Mouse (Mus musculus) kidney, embryonic 16.5 days (tissue): ENCODE measurements around the gene Ankrd54. TPM values are rescaled to one million over a fixed set of nuclear protein-coding genes. Genes with fewer than 3 reads are reported as not detected.

Source experiments
- ATAC-seq: fragments of 200-750 bp; cut with Nextera tagmentation; 2 replicates; pipeline ENCODE4 v1.8.0; 2017; ENCODE audit warnings: moderate TSS enrichment; ENCODE audit not compliant: low FRiP score, low TSS enrichment
- H3K27ac ChIP-seq: fragments of 300-500 bp; sonication (generic); 2 replicates; pipeline ENCODE4 v1.5.1; 2014; ENCODE audit warnings: low read length
- H3K27me3 ChIP-seq: fragments of 300-500 bp; sonication (generic); 2 replicates; pipeline ENCODE4 v1.6.1; 2014; ENCODE audit warnings: low read length, control low read depth, mixed read lengths; ENCODE audit not compliant: insufficient read depth
- H3K36me3 ChIP-seq: fragments of 300-500 bp; sonication (generic); 2 replicates; pipeline ENCODE4 v1.6.1; 2014; ENCODE audit warnings: low read length, control low read depth, mixed read lengths; ENCODE audit not compliant: insufficient read depth
- H3K4me1 ChIP-seq: fragments of 300-500 bp; sonication (generic); 2 replicates; pipeline ENCODE4 v1.6.1; 2014; ENCODE audit warnings: low read length, control low read depth, mixed read lengths; ENCODE audit not compliant: insufficient read depth
- H3K4me2 ChIP-seq: fragments of 300-500 bp; sonication (generic); replicated peaks from 2 replicates; pipeline ENCODE4 v1.6.1; 2014; ENCODE audit warnings: low read depth, low read length
- H3K4me3 ChIP-seq: fragments of 300-500 bp; sonication (generic); 2 replicates; pipeline ENCODE4 v1.5.1; 2014; ENCODE audit warnings: mild to moderate bottlenecking, low read length
- H3K9ac ChIP-seq: fragments of 300-500 bp; sonication (generic); replicated peaks from 2 replicates; pipeline ENCODE4 v1.6.1; 2014; ENCODE audit warnings: low read length
- H3K9me3 ChIP-seq: fragments of 300-500 bp; sonication (generic); 2 replicates; pipeline ENCODE4 v1.6.1; 2016; ENCODE audit warnings: low read length, control low read depth
- WGBS: fragments of 180-500 bp; shearing (Covaris S2); extraction: QIAGEN DNeasy Blood & Tissue Kit; methylation state at CpG from one replicate; pipeline ENCODE4 v1.1.7; 2014; 5-methylcytosine and 5-hydroxymethylcytosine counted together
- polyA plus RNA-seq: library from polyadenylated mRNA; unstranded; fragments of >200 nt; fragmentation: Nextera tagmentation; extraction: Ambion mirVana; gene quantifications from 2 replicates; pipeline ENCODE4 v1.2.1, GENCODE M21; 2015

Ankrd54 gene
- polyA plus RNA-seq, result 51.7 and 52.5 TPM in 2 replicates

- H3K36me3 ChIP-seq, result peaks cover 34% of the 10 kb centered on the region
- WGBS, result under 1% methylated on average over 79 of the region's 80 CpGs
These were observed at the start of gene Ankrd54 for GRCm38 (mm10) chr15:79062376-79063159. Ankrd54 (minus strand) TSS chr15:79062893.

DNA sequence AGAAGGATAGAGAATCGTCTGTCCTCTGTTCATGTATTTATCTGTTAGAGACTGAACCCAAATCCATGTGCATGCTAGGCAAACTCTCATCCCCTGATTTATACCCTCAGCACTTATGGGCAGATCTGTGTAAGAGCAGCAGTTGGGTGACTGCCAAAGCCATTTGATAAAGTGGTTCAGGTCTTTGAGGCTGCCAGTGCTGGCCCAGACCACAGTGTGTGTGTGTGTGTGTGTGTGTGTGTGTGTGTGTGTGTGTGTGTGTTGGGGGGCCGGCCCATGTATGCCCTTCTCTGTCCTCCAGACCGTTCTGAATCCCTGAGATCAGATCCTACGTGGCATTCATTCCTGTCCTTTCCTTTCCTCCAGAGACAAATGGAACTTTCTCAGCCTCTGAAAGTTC is 49.1 kb upstream of the Ankrd54 start:
- peaks cover 31% of the 10 kb centered on the region for H3K4me1 ChIP-seq
- no peaks in the 10 kb centered on the region for H3K9me3 ChIP-seq
- peaks cover 10% of the 10 kb centered on the region; the same call in 1 of the 2 replicates for H3K36me3 ChIP-seq
- no peaks in the 10 kb centered on the region for H3K27me3 ChIP-seq
- H3K4me3 ChIP-seq, result no peak overlapping the region
- ATAC-seq, result no peak
- peak overlapping the region; percentile 15; the same call in 1 of the 2 replicates for H3K9ac ChIP-seq
- H3K27ac ChIP-seq, result no peak overlapping the region
- H3K4me2 ChIP-seq, result peak overlapping the region; percentile 23; the same call in 1 of the 2 replicates
- WGBS, result 63% methylated on average over 4 of the region's 4 CpGs

More at GRCm38 (mm10) chr15:79062376-79063159, at the start of gene Ankrd54:
- peak within 1 kb of the TSS; percentile 95 for H3K4me3 ChIP-seq
- H3K9me3 ChIP-seq, result no peaks in the 10 kb centered on the region
- peak within 1 kb of the TSS; percentile 91 for H3K9ac ChIP-seq
- H3K4me2 ChIP-seq, result peak within 1 kb of the TSS; percentile 86
- H3K4me1 ChIP-seq, result peaks cover 16% of the 10 kb centered on the region
- no peaks in the 10 kb centered on the region for H3K27me3 ChIP-seq
- peak within 1 kb of the TSS; percentile 71 for H3K27ac ChIP-seq
- ATAC-seq, result peak; percentile 99

DNA sequence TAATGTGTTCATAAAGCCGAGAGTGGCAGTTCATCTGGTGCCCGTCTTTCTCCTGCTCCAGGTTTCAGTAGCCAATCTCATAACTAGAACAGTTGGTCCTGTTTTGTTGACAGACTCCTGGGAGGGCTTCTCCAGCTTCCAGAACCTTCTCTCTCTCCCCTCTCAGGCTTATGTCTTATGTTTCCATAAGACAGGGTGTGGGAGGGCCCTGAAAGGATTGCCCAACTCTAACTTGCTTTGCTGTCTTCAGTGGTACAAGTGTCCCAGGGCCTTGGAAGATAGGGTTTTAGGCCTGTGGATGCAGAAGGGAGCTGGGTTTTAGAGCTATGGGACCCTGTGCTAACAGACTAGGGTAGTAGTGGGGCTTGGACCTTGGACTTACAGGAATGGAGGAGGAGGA is 47.8 kb upstream of the Ankrd54 start:
- H3K4me3 ChIP-seq, result peak overlapping the region; percentile 87
- no peaks in the 10 kb centered on the region for H3K27me3 ChIP-seq
- peak overlapping the region; percentile 87 for H3K9ac ChIP-seq
- no peak overlapping the region for H3K27ac ChIP-seq
- ATAC-seq, result no peak
- H3K4me2 ChIP-seq, result peak overlapping the region; percentile 78
- peaks cover 9% of the 10 kb centered on the region; the same call in 1 of the 2 replicates for H3K36me3 ChIP-seq
- H3K4me1 ChIP-seq, result peaks cover 30% of the 10 kb centered on the region
- no peaks in the 10 kb centered on the region for H3K9me3 ChIP-seq
- 61% methylated on average over 2 of the region's 2 CpGs for WGBS

- Histone ChIP-seq H3K9ac (peak overlapping the region; percentile 87), H3K4me1 (peaks cover 28% of the 10 kb centered on the region), H3K4me3 (peak overlapping the region; percentile 87), H3K27me3 (no peaks in the 10 kb centered on the region), H3K4me2 (peak overlapping the region; percentile 78), H3K9me3 (no peaks in the 10 kb centered on the region), H3K27ac (no peak overlapping the region), H3K36me3 (peaks cover 6% of the 10 kb centered on the region; the same call in 1 of the 2 replicates)
- no peak for ATAC-seq
- 15% methylated on average over 9 of the region's 9 CpGs for WGBS
These were observed 47.3 kb upstream of the Ankrd54 start for GRCm38 (mm10) chr15:79110031-79110430.

DNA sequence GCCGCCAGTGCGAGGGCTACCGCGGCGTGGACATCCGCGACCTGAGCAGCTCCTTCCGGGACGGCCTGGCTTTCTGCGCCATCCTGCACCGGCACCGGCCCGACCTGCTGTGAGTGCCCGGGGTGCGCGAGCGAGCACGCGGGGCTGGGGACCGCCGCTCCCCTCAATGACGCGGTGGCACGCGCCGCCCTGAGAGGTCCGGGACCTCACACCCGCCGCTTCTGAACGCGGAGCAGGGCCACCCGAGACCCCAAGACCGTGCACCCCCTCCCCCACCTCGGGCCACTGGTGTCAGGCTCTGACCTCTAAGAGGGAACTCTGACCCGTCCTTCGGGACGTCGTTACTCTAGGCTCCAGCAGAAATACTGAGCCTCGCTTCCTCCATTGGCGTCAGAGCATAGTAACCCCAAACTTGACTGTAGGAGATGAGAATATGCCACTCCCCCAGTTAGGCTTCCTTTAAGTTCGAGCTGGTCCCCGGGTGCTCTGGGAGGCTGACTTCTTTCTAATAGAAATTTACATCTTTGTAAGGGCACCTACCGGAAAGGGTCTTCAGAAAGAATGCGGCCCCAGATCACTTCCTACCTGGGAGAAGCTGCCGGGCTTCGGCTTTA is 46.7 kb upstream of the Ankrd54 start:
- WGBS, result under 1% methylated on average over 46 of the region's 46 CpGs
- ATAC-seq, result no peak; the same call in 1 of the 2 replicates
- H3K27ac ChIP-seq, result peak overlapping the region; percentile 85; the same call in 1 of the 2 replicates

DNA sequence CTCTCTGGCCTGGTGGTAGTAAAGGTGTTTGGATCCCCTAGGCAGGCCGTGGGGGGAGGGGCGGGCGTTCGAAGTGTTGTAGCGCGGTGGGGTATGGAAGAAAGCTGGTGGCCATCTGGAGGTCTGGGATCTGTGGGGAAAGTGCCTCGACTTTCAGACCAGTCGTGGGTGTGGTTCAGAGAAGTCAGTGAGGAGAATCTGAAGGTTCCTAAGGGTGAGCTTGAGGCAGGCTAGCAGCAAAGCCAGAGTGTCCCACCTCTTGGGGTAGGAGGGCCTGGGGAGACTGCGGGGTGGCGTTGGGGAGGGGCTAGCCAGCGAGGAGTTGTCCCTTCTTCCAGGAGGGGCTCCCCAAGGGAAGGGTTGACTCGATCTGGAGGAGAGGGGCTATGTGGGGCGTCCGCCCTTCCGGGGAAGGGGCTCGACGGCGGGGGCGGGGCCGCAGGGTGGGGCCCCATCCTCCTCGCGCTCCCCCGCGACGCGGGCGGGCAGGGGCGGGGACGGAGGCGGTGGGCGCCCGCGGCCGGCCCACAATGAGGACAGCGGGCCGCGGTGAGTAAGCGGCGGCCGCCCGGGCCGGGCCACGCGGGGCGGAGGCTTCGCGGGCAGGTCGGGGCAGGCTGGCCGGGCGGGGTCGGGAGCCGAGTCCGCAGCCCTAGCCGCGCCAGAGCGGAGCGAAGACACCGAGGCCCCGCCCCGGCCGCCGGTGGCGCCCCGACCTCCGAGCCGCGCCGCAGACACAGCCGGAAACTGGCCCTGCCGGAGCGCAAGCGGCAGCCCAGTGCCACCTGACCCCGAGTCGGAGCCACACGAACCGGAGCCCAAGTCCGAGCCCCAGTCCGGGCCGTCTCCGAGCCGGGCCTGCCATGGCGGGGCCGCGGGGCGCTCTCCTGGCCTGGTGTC is 46.0 kb upstream of the Ankrd54 start, which contains the start of gene Micall1:
TSS of gene Micall1 (plus strand) at position 478 of the 900 bp plus-strand sequence.
- under 1% methylated on average over 70 of the region's 85 CpGs for whole genome bisulfite sequencing
- H3K27me3 ChIP-seq, result no peaks in the 10 kb centered on the region
- peak; percentile 89 for ATAC-seq
- no peaks in the 10 kb centered on the region for H3K9me3 ChIP-seq
- H3K4me2 ChIP-seq, result peak within 1 kb of the TSS; percentile 78
- peak within 1 kb of the TSS; percentile 87 for H3K9ac ChIP-seq
- peak within 1 kb of the TSS; percentile 85 for H3K27ac ChIP-seq
- H3K4me1 ChIP-seq, result peaks cover 26% of the 10 kb centered on the region
- peak within 1 kb of the TSS; percentile 87 for H3K4me3 ChIP-seq
- H3K36me3 ChIP-seq, result no peaks in the 10 kb centered on the region

More for the DNA sequence above, 46.7 kb upstream of the Ankrd54 start:
- Histone ChIP-seq H3K4me3 (peak overlapping the region; percentile 87), H3K4me1 (peaks cover 26% of the 10 kb centered on the region), H3K36me3 (no peaks in the 10 kb centered on the region), H3K9ac (peak overlapping the region; percentile 87), H3K27me3 (no peaks in the 10 kb centered on the region), H3K9me3 (no peaks in the 10 kb centered on the region), H3K4me2 (peak overlapping the region; percentile 78)

DNA sequence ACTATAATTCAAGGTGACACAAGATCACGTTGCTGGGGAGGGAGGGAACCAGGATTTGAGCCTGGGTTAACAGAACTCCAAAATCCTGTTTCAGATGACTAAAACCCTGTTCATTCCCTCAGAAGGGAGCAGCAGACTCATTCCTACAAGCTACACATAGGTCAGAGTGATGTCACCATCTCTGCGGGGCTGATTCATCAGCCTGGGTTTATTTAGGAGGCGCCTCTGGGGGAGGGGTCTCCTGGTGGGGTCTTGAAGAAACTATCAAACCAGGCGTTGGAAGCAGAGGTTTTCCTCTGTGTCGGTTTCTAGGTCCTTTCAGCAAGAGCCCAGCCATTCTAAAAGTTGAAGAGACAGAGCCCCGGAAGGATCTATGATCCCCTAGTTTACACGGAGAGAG is 45.3 kb upstream of the Ankrd54 start:
- ATAC-seq, result no peak
- WGBS, result 15% methylated on average over 7 of the region's 7 CpGs

DNA sequence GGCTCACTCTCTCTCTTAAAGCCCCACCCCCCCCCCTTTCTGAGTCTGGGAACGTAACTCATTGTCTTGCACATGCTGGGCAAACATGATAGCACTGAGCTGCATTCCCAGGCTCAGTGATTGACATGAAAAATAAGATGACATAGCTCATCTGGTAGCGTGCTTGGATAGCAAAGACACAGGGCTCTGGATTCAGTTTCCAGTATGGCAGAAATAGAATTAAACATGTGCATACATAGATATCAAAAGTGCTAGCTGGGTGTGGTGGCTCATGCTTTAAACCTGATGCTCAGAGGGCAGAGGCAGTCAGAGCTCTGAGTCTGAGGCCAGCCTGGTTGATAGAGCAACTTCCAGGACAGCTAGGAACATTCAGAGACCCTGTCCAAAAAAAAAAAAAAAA is 43.1 kb upstream of the Ankrd54 start:
- Histone ChIP-seq H3K27ac (no peak overlapping the region), H3K9ac (no peak overlapping the region), H3K36me3 (no peaks in the 10 kb centered on the region), H3K4me2 (no peak overlapping the region), H3K27me3 (no peaks in the 10 kb centered on the region), H3K4me1 (peaks cover 20% of the 10 kb centered on the region), H3K9me3 (no peaks in the 10 kb centered on the region), H3K4me3 (no peak overlapping the region)
- 57% methylated on average over 2 of the region's 2 CpGs for WGBS
- no peak for ATAC-seq

More for the DNA sequence above, 45.3 kb upstream of the Ankrd54 start:
- peak overlapping the region; percentile 78 for H3K4me2 ChIP-seq
- no peaks in the 10 kb centered on the region for H3K9me3 ChIP-seq
- peaks cover 26% of the 10 kb centered on the region for H3K4me1 ChIP-seq
- H3K27me3 ChIP-seq, result no peaks in the 10 kb centered on the region
- peak overlapping the region; percentile 87; the same call in 1 of the 2 replicates for H3K9ac ChIP-seq
- peak overlapping the region; percentile 85 for H3K27ac ChIP-seq
- peak overlapping the region; percentile 87 for H3K4me3 ChIP-seq
- H3K36me3 ChIP-seq, result no peaks in the 10 kb centered on the region

GRCm38 (mm10) chr15:79103264-79103663 is 40.6 kb upstream of the Ankrd54 start:
- Histone ChIP-seq H3K27me3 (no peaks in the 10 kb centered on the region), H3K9ac (no peak overlapping the region), H3K36me3 (no peaks in the 10 kb centered on the region), H3K27ac (no peak overlapping the region), H3K4me3 (no peak overlapping the region), H3K4me2 (no peak overlapping the region), H3K9me3 (no peaks in the 10 kb centered on the region), H3K4me1 (peaks cover 13% of the 10 kb centered on the region)
- WGBS, result 67% methylated on average over 10 of the region's 10 CpGs
- no peak for ATAC-seq
